ENCODE assay signal across 23 mouse cellular contexts in genomic region chr14:79324112-79324840, GRCm38 (mm10). TPM values are rescaled to one million over a fixed set of nuclear protein-coding genes. Genes with fewer than 3 reads are reported as not detected.
DNase-seq lines count a peak whose midpoint lies in the region; ATAC-seq lines count a peak whose summit lies in the region.
"Had no signal": no experiment of that assay in that cellular context is flagged by ENCODE, and none has a peak within 500 bp of the region (broad histone marks: within the 10 kb centered on the region; RNA-seq: fewer than 3 reads in every experiment).

No protein-coding gene starts in this region.

- no peaks in the 10 kb centered on the region for H3K9me3 ChIP-seq in limb, embryonic 12.5 days
- H3K9me3 ChIP-seq in limb, embryonic 10.5 days (replicated peaks): no peaks in the 10 kb centered on the region
- no peaks in the 10 kb centered on the region for H3K9me3 ChIP-seq in neural tube, embryonic 15.5 days (replicated peaks)
- H3K9me3 ChIP-seq: embryonic facial prominence, embryonic 10.5 days; heart, embryonic 15.5 days; liver, embryonic 15.5 days had no signal

- H3K4me1 ChIP-seq in limb, embryonic 12.5 days (replicated peaks): peaks cover 15% of the 10 kb centered on the region
- H3K4me1 ChIP-seq in limb, embryonic 10.5 days: peaks cover 20% of the 10 kb centered on the region
- no peaks in the 10 kb centered on the region for H3K4me1 ChIP-seq in neural tube, embryonic 15.5 days
- H3K4me1 ChIP-seq: heart, embryonic 15.5 days had no signal

- ATAC-seq in frontal cortex, adult (ENCODE audit: low TSS enrichment): peak; percentile 21; the same call in 1 of the 2 replicates
- no peak for ATAC-seq in limb, embryonic 12.5 days (ENCODE audit: insufficient number of reproducible peaks, insufficient read depth, low FRiP score, low TSS enrichment, low read depth)
- peak; percentile 45; the same call in 1 of the 2 replicates for ATAC-seq in neural tube, embryonic 15.5 days (ENCODE audit: low FRiP score)
- ATAC-seq: activated CD4-positive, CD25-positive, alpha-beta regulatory T cell, adult 4 months had no signal

- no peak overlapping the region for H3K4me3 ChIP-seq in limb, embryonic 12.5 days (replicated peaks)
- no peak overlapping the region for H3K4me3 ChIP-seq in limb, embryonic 10.5 days
- H3K4me3 ChIP-seq in neural tube, embryonic 15.5 days (replicated peaks): no peak overlapping the region
- H3K4me3 ChIP-seq: embryonic facial prominence, embryonic 10.5 days; heart, embryonic 15.5 days; liver, embryonic 15.5 days; megakaryocyte, embryonic 14.5 days had no signal

- no peak overlapping the region for H3K9ac ChIP-seq in limb, embryonic 12.5 days (replicated peaks)
- no peak overlapping the region for H3K9ac ChIP-seq in neural tube, embryonic 15.5 days (replicated peaks)
- H3K9ac ChIP-seq: heart, embryonic 15.5 days; hindbrain, embryonic 14.5 days; liver, embryonic 15.5 days had no signal

- H3K36me3 ChIP-seq in limb, embryonic 12.5 days: no peaks in the 10 kb centered on the region
- H3K36me3 ChIP-seq in limb, embryonic 10.5 days: no peaks in the 10 kb centered on the region
- H3K36me3 ChIP-seq in neural tube, embryonic 15.5 days: no peaks in the 10 kb centered on the region
- H3K36me3 ChIP-seq: embryonic facial prominence, embryonic 10.5 days; heart, embryonic 15.5 days; liver, embryonic 15.5 days had no signal

- 0 out of 2 replicates have a peak overlapping the region, but pooled peaks have one; percentile 42 for H3K27ac ChIP-seq in limb, embryonic 12.5 days
- no peak overlapping the region for H3K27ac ChIP-seq in limb, embryonic 10.5 days
- H3K27ac ChIP-seq in neural tube, embryonic 15.5 days (replicated peaks): no peak overlapping the region
- H3K27ac ChIP-seq: embryonic facial prominence, embryonic 10.5 days; heart, embryonic 15.5 days; hindbrain, embryonic 14.5 days; liver, embryonic 15.5 days had no signal

- 74% methylated on average over 10 of the region's 10 CpGs for WGBS in limb, embryonic 12.5 days
- WGBS in limb, embryonic 10.5 days: 86% methylated on average over 10 of the region's 10 CpGs
- 79% methylated on average over 10 of the region's 10 CpGs for WGBS in neural tube, embryonic 15.5 days

- DNase-seq in frontal cortex, adult 2 months (ENCODE audit: extremely low spot score in 1 of 2, low spot score in 1 of 2): no peak
- no peak for DNase-seq in limb, embryonic 10.5 days (ENCODE audit: low spot score)
- no peak for DNase-seq in neural tube, embryonic 10.5 days (ENCODE audit: extremely low spot score, low spot score)
- DNase-seq in retina, postnatal 1 day: peak; percentile 50
- no peak for DNase-seq in right cerebral cortex, postnatal 14 days
- DNase-seq: adrenal gland, adult 8-10 months; cerebellum, adult 2 months; gastrocnemius, postnatal 36 days; heart, postnatal 36 days; kidney, adult 2 months; kidney, postnatal 10 days; liver; lung, postnatal 10 days; thymus, postnatal 14 days had no signal

- no peak overlapping the region for H3K4me2 ChIP-seq in limb, embryonic 12.5 days
- H3K4me2 ChIP-seq in neural tube, embryonic 15.5 days: no peak overlapping the region
- H3K4me2 ChIP-seq: heart, embryonic 15.5 days; hindbrain, embryonic 14.5 days; liver, embryonic 15.5 days had no signal

- H3K27me3 ChIP-seq in limb, embryonic 12.5 days: no peaks in the 10 kb centered on the region
- no peaks in the 10 kb centered on the region for H3K27me3 ChIP-seq in limb, embryonic 10.5 days (ENCODE audit: low read depth, poor library complexity, severe bottlenecking)
- no peaks in the 10 kb centered on the region for H3K27me3 ChIP-seq in neural tube, embryonic 15.5 days (replicated peaks)
- H3K27me3 ChIP-seq: heart, embryonic 15.5 days; liver, embryonic 15.5 days; megakaryocyte, embryonic 14.5 days had no signal

RNA-seq across cellular contexts. Expression of gene Rgcc, which starts 22.8 kb away (rescaled TPM):
- polyA plus RNA-seq in frontal cortex, adult 2 months (2012; rRNA removed): 88.9 and 107 TPM in 2 replicates
- 25.6 and 28.6 TPM in 2 replicates for polyA plus RNA-seq in limb, embryonic 12.5 days (2016; fragmentation: Nextera tagmentation; extraction: Ambion mirVana)
- polyA plus RNA-seq in limb, embryonic 10.5 days (2016; fragmentation: Nextera tagmentation; extraction: Ambion mirVana): 9.5 and 14.8 TPM in 2 replicates
- 36.1 and 89.6 TPM in 2 replicates for polyA plus RNA-seq in neural tube, embryonic 15.5 days (2015; fragmentation: Nextera tagmentation; extraction: Ambion mirVana)
